ENCODE assay signal across 9 mouse cellular contexts in the genomic region with DNA sequence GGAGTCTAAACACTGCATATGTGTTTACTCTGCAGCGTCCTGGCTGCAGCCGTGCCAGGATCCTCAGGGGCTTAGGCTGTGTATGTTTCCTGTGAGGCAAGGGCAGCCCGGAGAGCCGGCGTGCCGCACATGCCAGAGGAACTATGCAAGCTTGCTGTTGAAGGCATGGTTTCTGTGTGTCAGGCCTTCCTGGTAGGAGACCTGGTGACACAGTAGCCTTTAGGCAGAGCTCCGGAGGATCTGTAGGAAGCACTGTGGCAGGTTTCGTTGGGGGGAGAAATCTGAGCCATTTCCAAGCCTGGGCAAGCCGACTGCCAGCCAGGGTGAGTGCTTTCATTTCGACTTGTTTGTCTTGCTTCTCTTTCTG. TPM values are rescaled to one million over a fixed set of nuclear protein-coding genes. Genes with fewer than 3 reads are reported as not detected.
DNase-seq lines count a peak whose midpoint lies in the region; ATAC-seq lines count a peak whose summit lies in the region.
"Had no signal": no experiment of that assay in that cellular context is flagged by ENCODE, and none has a peak within 500 bp of the region (broad histone marks: within the 10 kb centered on the region; RNA-seq: fewer than 3 reads in every experiment).

No protein-coding gene starts in this region.

- intact Hi-C loops in heart, postnatal 25 days (cut with DNase I) = loop anchor here (1.0 to 10.0 kb wide), 2 partner anchors 93 to 177 kb away; a partner anchor contains a TSS
- intact Hi-C loops in heart, postnatal 14 days (cut with DNase I) = loop anchor here (1.0 kb wide), 2 partner anchors 62 to 93 kb away; no protein-coding TSS in a partner anchor

- peak; percentile 97 for DNase-seq in heart, adult 11 months
- DNase-seq in heart, postnatal 25 days (ENCODE audit: low spot score) = no peak
- peak; percentile 59 to 64 for DNase-seq in heart, postnatal 14 days
- no peak for DNase-seq in layer of hippocampus, postnatal 10 days (ENCODE audit: low spot score in 2 of 2)
- DNase-seq in layer of hippocampus, postnatal 14 days (ENCODE audit: low spot score in 2 of 2) = no peak

- ATAC-seq in embryonic facial prominence, embryonic 12.5 days (ENCODE audit: insufficient number of reproducible peaks, insufficient read depth, low FRiP score, low TSS enrichment) = no peak
- peak; percentile 79 for ATAC-seq in lung, embryonic 15.5 days (ENCODE audit: borderline replicate concordance, extremely low read depth, low FRiP score, low TSS enrichment)
- no peak for ATAC-seq in forebrain, embryonic 16.5 days

- H3K36me3 ChIP-seq in embryonic facial prominence, embryonic 12.5 days = no peaks in the 10 kb centered on the region
- peaks cover 11% of the 10 kb centered on the region for H3K36me3 ChIP-seq in lung, embryonic 15.5 days
- no peaks in the 10 kb centered on the region for H3K36me3 ChIP-seq in forebrain, embryonic 16.5 days (ENCODE audit: control insufficient read depth, insufficient read depth)

- H3K9me3 ChIP-seq in embryonic facial prominence, embryonic 12.5 days = no peaks in the 10 kb centered on the region
- no peaks in the 10 kb centered on the region for H3K9me3 ChIP-seq in lung, embryonic 15.5 days
- no peaks in the 10 kb centered on the region for H3K9me3 ChIP-seq in forebrain, embryonic 16.5 days (ENCODE audit: control insufficient read depth, low read length)

- 43% methylated on average over 10 of the region's 10 CpGs for WGBS in embryonic facial prominence, embryonic 12.5 days
- WGBS in lung, embryonic 15.5 days = 26% methylated on average over 10 of the region's 10 CpGs
- whole genome bisulfite sequencing in forebrain, embryonic 16.5 days = 84% methylated on average over 10 of the region's 10 CpGs

- no peak overlapping the region for H3K4me3 ChIP-seq in embryonic facial prominence, embryonic 12.5 days
- peak overlapping the region; percentile 14; the same call in 1 of the 2 replicates for H3K4me3 ChIP-seq in lung, embryonic 15.5 days
- H3K4me3 ChIP-seq in forebrain, embryonic 16.5 days (replicated peaks; ENCODE audit: low read length) = no peak overlapping the region

- H3K4me1 ChIP-seq in embryonic facial prominence, embryonic 12.5 days = peaks cover 11% of the 10 kb centered on the region; the same call in 1 of the 2 replicates
- peaks cover 27% of the 10 kb centered on the region for H3K4me1 ChIP-seq in lung, embryonic 15.5 days
- no peaks in the 10 kb centered on the region for H3K4me1 ChIP-seq in forebrain, embryonic 16.5 days (replicated peaks; ENCODE audit: control insufficient read depth, insufficient read depth, low read length)

- no peak overlapping the region for H3K9ac ChIP-seq in embryonic facial prominence, embryonic 12.5 days
- H3K9ac ChIP-seq in lung, embryonic 15.5 days = peak overlapping the region; percentile 37; the same call in 1 of the 2 replicates
- no peak overlapping the region for H3K9ac ChIP-seq in forebrain, embryonic 16.5 days (replicated peaks; ENCODE audit: low read depth, low read length)
- H3K9ac ChIP-seq: liver, embryonic 14.5 days had no signal

- H3K4me2 ChIP-seq in embryonic facial prominence, embryonic 12.5 days (replicated peaks) = no peak overlapping the region
- peak overlapping the region; percentile 45 for H3K4me2 ChIP-seq in lung, embryonic 15.5 days
- H3K4me2 ChIP-seq in forebrain, embryonic 16.5 days (ENCODE audit: low read length) = no peak overlapping the region

- no peaks in the 10 kb centered on the region for H3K27me3 ChIP-seq in embryonic facial prominence, embryonic 12.5 days
- no peaks in the 10 kb centered on the region for H3K27me3 ChIP-seq in lung, embryonic 15.5 days
- H3K27me3 ChIP-seq in forebrain, embryonic 16.5 days (replicated peaks; ENCODE audit: control insufficient read depth, insufficient read depth, low read length) = no peaks in the 10 kb centered on the region

- H3K27ac ChIP-seq in embryonic facial prominence, embryonic 12.5 days = peak overlapping the region; percentile 38; the same call in 1 of the 2 replicates
- H3K27ac ChIP-seq in lung, embryonic 15.5 days = peak overlapping the region; percentile 86
- H3K27ac ChIP-seq in forebrain, embryonic 16.5 days (ENCODE audit: low read length) = no peak overlapping the region
- H3K27ac ChIP-seq: liver, embryonic 14.5 days had no signal

RNA-seq across cellular contexts. Expression of a gene that starts 12.3 kb away (rescaled TPM):
- total RNA-seq in heart, postnatal 25 days (2021) = 100 to 1,000 TPM; 271 to 291 TPM
- 9.6 and 10.9 TPM in 2 replicates for polyA plus RNA-seq in embryonic facial prominence, embryonic 12.5 days (2016; fragmentation: Nextera tagmentation; extraction: Ambion mirVana)
- total RNA-seq in heart, postnatal 14 days (2021) = 100 to 1,000 TPM; 220 to 230 TPM
- polyA plus RNA-seq in lung, embryonic 15.5 days (2015; fragmentation: Nextera tagmentation; extraction: Ambion mirVana) = 30.2 and 31.2 TPM in 2 replicates
- polyA plus RNA-seq in forebrain, embryonic 16.5 days (2015; fragmentation: Nextera tagmentation; extraction: Ambion mirVana) = 4.2 and 4.4 TPM in 2 replicates
- total RNA-seq in layer of hippocampus, postnatal 10 days (2021) = 10 to 100 TPM; 14.3 to 16.5 TPM
- total RNA-seq in layer of hippocampus, postnatal 14 days (2021) = 10 to 100 TPM; 16.7 to 18.2 TPM

Comparison
In these comparisons a context has a peak if more than half of its experiments do, and no peak if none do; other contexts are left out.
1. DNase-seq: peak in heart, adult 11 months (single experiment) and heart, postnatal 14 days (2 of 2); none in heart, postnatal 25 days (single experiment), layer of hippocampus, postnatal 10 days (0 of 2) and layer of hippocampus, postnatal 14 days (0 of 2).
2. RNA of a gene that starts 12.3 kb away (total RNA-seq): 271 to 291 TPM in heart, postnatal 25 days and 220 to 230 TPM in heart, postnatal 14 days; 16.7 to 18.2 TPM in layer of hippocampus, postnatal 14 days and 14.3 to 16.5 TPM in layer of hippocampus, postnatal 10 days; every median in the first group is over 10 times any median in the second.